Mouse (Mus musculus) thymus, postnatal 4 days (tissue): ENCODE results near the gene Lrrc28.

Source experiments
- DNase-seq: peaks from one replicate; pipeline ENCODE4 v3.0.0; 2021

The Lrrc28 gene

GRCm38 (mm10) chr7:67588743-67589142, 56.3 kb downstream of the Lrrc28 start:
- no peak for DNase-seq

GRCm38 (mm10) chr7:67586479-67586878, 58.6 kb downstream of the Lrrc28 start:
- DNase-seq = no peak

GRCm38 (mm10) chr7:67583852-67584251, 61.2 kb downstream of the Lrrc28 start:
- no peak for DNase-seq

- DNase-seq = no peak
These were observed 66.1 kb downstream of the Lrrc28 start for GRCm38 (mm10) chr7:67578783-67579482.

GRCm38 (mm10) chr7:67578044-67578443, 67.0 kb downstream of the Lrrc28 start:
- no peak for DNase-seq

GRCm38 (mm10) chr7:67566510-67567237, 78.4 kb downstream of the Lrrc28 start:
- no peak for DNase-seq

GRCm38 (mm10) chr7:67565132-67565531, 79.9 kb downstream of the Lrrc28 start:
- DNase-seq = no peak

GRCm38 (mm10) chr7:67562176-67562575, 82.9 kb downstream of the Lrrc28 start:
- no peak for DNase-seq

GRCm38 (mm10) chr7:67559486-67559885, 85.6 kb downstream of the Lrrc28 start:
- no peak for DNase-seq

- DNase-seq = no peak
These were observed 86.8 kb downstream of the Lrrc28 start for GRCm38 (mm10) chr7:67558230-67558629.

GRCm38 (mm10) chr7:67554863-67555262, 90.2 kb downstream of the Lrrc28 start:
- no peak for DNase-seq

GRCm38 (mm10) chr7:67551242-67551641, 93.8 kb downstream of the Lrrc28 start:
- no peak for DNase-seq

GRCm38 (mm10) chr7:67549073-67549561, 96.0 kb downstream of the Lrrc28 start:
- DNase-seq = peak; percentile 79

- DNase-seq = no peak
These were observed 96.4 kb downstream of the Lrrc28 start for GRCm38 (mm10) chr7:67548599-67549041.

GRCm38 (mm10) chr7:67546282-67546681, 98.8 kb downstream of the Lrrc28 start:
- DNase-seq = no peak

GRCm38 (mm10) chr7:67544586-67544985, 100.5 kb downstream of the Lrrc28 start:
- DNase-seq = no peak

GRCm38 (mm10) chr7:67543641-67544040, 101.4 kb downstream of the Lrrc28 start:
- DNase-seq = no peak

GRCm38 (mm10) chr7:67536588-67537372, 108.3 kb downstream of the Lrrc28 start:
- no peak for DNase-seq

GRCm38 (mm10) chr7:67535941-67536340, 109.1 kb downstream of the Lrrc28 start:
- no peak for DNase-seq

- no peak for DNase-seq
These were observed 114.1 kb downstream of the Lrrc28 start for GRCm38 (mm10) chr7:67530981-67531380.

GRCm38 (mm10) chr7:67529381-67529780, 115.7 kb downstream of the Lrrc28 start:
- no peak for DNase-seq

- no peak for DNase-seq
These were observed 116.2 kb downstream of the Lrrc28 start for GRCm38 (mm10) chr7:67528821-67529221.

GRCm38 (mm10) chr7:67528063-67528811, 116.8 kb downstream of the Lrrc28 start:
- no peak for DNase-seq
